Mouse (Mus musculus) heart, adult 2 months (tissue): ENCODE results near the gene Zbtb17.

Source experiments
- CTCF ChIP-seq: fragments of 200-600 bp; IDR thresholded peaks from 2 replicates; pipeline ENCODE4 v1.8.1; 2022; ENCODE audit warnings: antibody characterized with exemption, mild to moderate bottlenecking, moderate library complexity
- EP300 ChIP-seq: fragments of 200-500 bp; IDR thresholded peaks from 2 replicates; pipeline ENCODE4 v1.6.1; 2011; ENCODE audit warnings: low read depth, low read length, control low read depth; ENCODE audit not compliant: insufficient read depth

DNA sequence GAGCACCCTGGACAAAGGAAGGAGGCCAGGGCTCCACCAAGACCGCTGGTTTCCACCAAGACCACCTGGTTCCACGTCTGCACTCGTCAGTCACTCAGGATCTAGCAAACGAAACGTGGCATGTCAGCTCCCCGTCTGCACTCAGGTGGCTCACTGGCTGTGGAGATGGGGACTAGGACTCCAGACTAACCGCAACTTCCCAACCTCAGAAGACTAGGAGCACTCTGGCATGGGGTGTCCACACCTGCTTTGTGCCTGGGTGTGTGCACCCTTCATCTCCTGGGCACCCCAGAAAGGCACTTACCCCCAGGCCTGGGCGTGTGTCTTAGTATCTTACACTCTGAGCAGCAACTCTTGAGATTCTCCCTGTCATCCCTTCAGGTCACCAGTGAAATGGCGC, 15.3 kb downstream of the Zbtb17 start:
- no peak for TF ChIP-seq CTCF
- TF ChIP-seq EP300: no peak
